Mouse (Mus musculus) urinary bladder, postnatal 0 days (tissue): ENCODE data around the gene Tex14. TPM values are rescaled to one million over a fixed set of nuclear protein-coding genes. Genes with fewer than 3 reads are reported as not detected.

Experiments
- polyA plus RNA-seq: library from polyadenylated mRNA; unstranded; fragments of >200 nt; fragmentation: Nextera tagmentation; extraction: Ambion mirVana; gene quantifications from 2 replicates; pipeline ENCODE4 v1.2.1, GENCODE M21; 2015

The Tex14 gene
- polyA plus RNA-seq = 0.96 and 1.1 TPM in 2 replicates

GRCm38 (mm10) chr11:87404876-87405275, at the start of gene Tex14, which contains the start of gene Rad51c:
Gene Tex14, plus strand, starts transcription at chr11:87405065.
Gene Rad51c, minus strand, starts transcription at chr11:87404954.

DNA sequence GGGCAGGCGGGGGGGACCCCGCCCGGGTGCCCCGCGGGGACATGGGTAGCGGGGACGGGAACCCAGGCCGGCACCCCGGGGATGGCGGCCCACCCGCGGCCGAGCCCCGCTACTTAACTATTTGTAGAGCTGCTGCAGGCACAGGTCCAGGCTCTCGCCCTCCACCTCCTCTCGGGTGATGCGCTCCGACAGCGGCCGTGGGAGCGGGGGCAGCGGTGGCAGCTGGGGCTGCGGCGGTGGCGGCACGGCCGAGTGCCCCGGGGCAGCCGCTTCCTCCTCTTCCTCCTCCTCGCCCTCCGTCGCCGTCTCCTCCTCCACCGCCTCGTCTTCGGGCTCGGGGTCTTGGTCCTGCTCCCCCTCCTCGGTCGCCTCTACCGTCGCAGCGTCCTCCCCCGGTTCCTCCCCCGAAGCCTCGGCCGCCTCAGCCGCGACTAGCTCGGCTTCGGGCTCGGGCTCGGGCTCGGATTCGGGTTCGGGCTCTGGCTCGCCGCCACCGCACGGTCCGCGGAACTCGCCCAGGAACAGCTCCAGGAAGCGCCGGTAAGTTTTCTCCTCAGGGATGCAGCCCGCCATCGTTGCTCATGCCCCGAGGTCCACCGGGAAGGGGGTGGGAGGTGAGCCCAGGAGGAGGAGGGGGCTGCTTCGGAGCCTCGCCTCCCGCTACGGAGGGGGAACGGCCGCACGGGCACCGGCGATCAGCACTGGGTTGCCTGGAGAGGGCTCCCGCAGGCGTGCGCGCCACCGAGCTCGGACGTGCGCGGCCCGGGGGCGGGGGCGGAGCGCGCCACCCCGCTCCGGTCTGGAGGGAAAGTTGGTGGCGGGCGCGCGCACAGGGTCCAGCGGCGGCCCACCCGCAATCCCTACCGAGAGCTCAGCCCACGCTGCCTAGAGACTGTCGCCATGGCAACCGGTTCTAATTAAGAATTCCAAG, 46.3 kb upstream of the Tex14 start, which contains the start of gene Ppm1e:
Gene Ppm1e (minus strand): TSS at position 693 of the 931 bp plus-strand sequence.

DNA sequence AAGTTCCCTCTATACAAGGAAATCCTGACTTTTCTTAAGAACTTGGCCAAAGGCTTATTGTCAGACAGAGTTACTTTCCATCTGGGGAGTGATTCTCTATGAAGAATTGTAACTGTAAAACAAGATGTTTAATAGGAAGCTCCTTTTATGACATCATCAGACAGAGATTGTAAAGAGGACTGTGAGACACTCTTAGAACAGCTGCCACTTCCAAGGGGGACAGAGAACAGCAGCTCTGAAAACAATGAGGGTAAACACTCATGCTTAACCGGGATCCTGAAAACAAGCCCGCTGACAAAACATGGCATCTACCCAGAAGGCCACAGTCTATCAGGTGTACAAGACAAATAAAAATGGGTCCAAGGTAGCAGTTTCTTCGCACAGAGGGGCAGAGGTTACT, 161.6 kb downstream of the Tex14 start, which contains the start of gene Gm11492:
Gene Gm11492 (plus strand): TSS at position 153 of the 400 bp plus-strand sequence.

GRCm38 (mm10) chr11:87568255-87568953, 163.5 kb downstream of the Tex14 start, which contains the start of gene Sept4:
Gene Sept4, plus strand, starts transcription at chr11:87568903.

GRCm38 (mm10) chr11:87591526-87592353, 186.9 kb downstream of the Tex14 start, which contains the start of gene Mtmr4:
Gene Mtmr4, plus strand, starts transcription at chr11:87592162.

Other genes starting within 250 kb of the Tex14 start
- 0.35 and 0.45 TPM in 2 replicates for gene Ppm1e, start 46.0 kb upstream of the Tex14 start, polyA plus RNA-seq
- gene Rad51c, start 111 bp upstream of the Tex14 start, polyA plus RNA-seq = 1.5 and 1.7 TPM in 2 replicates
- gene Gm11492, start 161.6 kb downstream of the Tex14 start, polyA plus RNA-seq = not detected in 2 replicates
- 27.8 and 30.6 TPM in 2 replicates for gene Sept4, start 163.8 kb downstream of the Tex14 start, polyA plus RNA-seq
- 10.4 and 13.4 TPM in 2 replicates for gene Mtmr4, start 187.1 kb downstream of the Tex14 start, polyA plus RNA-seq
- 0.11 TPM in 2 replicates for gene Hsf5, start 212.1 kb downstream of the Tex14 start, polyA plus RNA-seq